ENCODE assay signal across 33 mouse cellular contexts in the genomic region with DNA sequence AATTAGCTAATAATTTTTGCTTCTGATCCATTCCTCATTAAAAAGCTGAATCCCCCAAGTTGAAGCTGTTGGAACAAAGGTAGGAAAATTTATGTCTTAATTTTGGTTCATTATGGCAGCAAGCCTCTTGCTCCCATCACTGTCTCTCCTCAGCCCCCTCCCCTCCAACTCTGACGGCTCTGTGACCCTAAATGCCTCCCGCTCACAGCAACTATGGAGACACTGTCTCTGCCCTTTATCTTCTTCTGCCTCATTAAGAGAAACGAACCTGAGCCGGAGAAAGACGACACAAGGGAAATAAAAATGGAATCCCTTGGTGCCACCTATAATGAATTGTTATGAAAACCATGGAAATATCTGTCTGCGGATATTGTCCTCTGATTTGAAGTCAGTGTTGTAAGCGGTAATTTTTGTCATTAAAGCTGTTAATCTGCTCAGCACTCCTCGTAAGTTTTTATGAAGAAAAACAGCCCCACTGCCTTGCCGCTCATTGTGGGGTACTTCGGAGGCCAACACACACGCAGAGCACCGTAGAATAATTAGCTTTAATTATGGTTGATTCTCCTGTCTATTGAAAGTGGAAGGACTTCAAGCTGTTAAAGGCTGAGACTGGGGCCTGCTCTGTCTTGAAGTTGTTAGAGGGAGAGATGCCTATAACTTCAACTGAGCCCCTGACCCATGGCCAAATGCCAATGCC.
A peak's percentile ranks its signal among the peaks of the same experiment; 100 is the strongest.
DNase-seq lines count a peak whose midpoint lies in the region; ATAC-seq and TF ChIP-seq lines count a peak whose summit lies in the region.
"Had no signal": no experiment of that assay in that cellular context is flagged by ENCODE, and none has a peak within 500 bp of the region (broad histone marks: within the 10 kb centered on the region; RNA-seq: fewer than 3 reads in every experiment).

No protein-coding gene starts in this region.

- H3K36me3 ChIP-seq in hindbrain, embryonic 13.5 days, result no peaks in the 10 kb centered on the region
- no peaks in the 10 kb centered on the region for H3K36me3 ChIP-seq in hindbrain, embryonic 11.5 days (ENCODE audit: control insufficient read depth, insufficient read depth, low read length)
- no peaks in the 10 kb centered on the region for H3K36me3 ChIP-seq in midbrain, postnatal 0 days (ENCODE audit: insufficient read depth, low read length)
- no peaks in the 10 kb centered on the region for H3K36me3 ChIP-seq in midbrain, embryonic 14.5 days (ENCODE audit: control insufficient read depth, insufficient read depth, low read length)
- no peaks in the 10 kb centered on the region for H3K36me3 ChIP-seq in forebrain, embryonic 13.5 days (ENCODE audit: poor library complexity, severe bottlenecking)
- H3K36me3 ChIP-seq: embryonic facial prominence, embryonic 10.5 days; embryonic facial prominence, embryonic 13.5 days; forebrain, embryonic 10.5 days; G1E; heart, embryonic 13.5 days had no signal

- 64% methylated on average over 12 of the region's 12 CpGs for WGBS in hindbrain, embryonic 13.5 days
- WGBS in hindbrain, embryonic 11.5 days, result 80% methylated on average over 12 of the region's 12 CpGs
- 69% methylated on average over 12 of the region's 12 CpGs for WGBS in midbrain, postnatal 0 days
- WGBS in midbrain, embryonic 14.5 days, result 71% methylated on average over 12 of the region's 12 CpGs
- 40% methylated on average over 12 of the region's 12 CpGs for WGBS in forebrain, embryonic 13.5 days

- H3K4me1 ChIP-seq in hindbrain, embryonic 13.5 days (replicated peaks), result no peaks in the 10 kb centered on the region
- H3K4me1 ChIP-seq in hindbrain, embryonic 11.5 days (replicated peaks; ENCODE audit: control insufficient read depth, insufficient read depth, low read length), result no peaks in the 10 kb centered on the region
- H3K4me1 ChIP-seq in midbrain, postnatal 0 days (ENCODE audit: insufficient read depth, low read length), result no peaks in the 10 kb centered on the region
- no peaks in the 10 kb centered on the region for H3K4me1 ChIP-seq in midbrain, embryonic 14.5 days (ENCODE audit: control insufficient read depth, insufficient read depth, low read length)
- H3K4me1 ChIP-seq in forebrain, embryonic 13.5 days, result peaks cover 4% of the 10 kb centered on the region; the same call in 1 of the 2 replicates
- H3K4me1 ChIP-seq: embryonic facial prominence, embryonic 13.5 days; heart, embryonic 13.5 days had no signal

- no peak overlapping the region for H3K4me3 ChIP-seq in hindbrain, embryonic 13.5 days
- H3K4me3 ChIP-seq in hindbrain, embryonic 11.5 days (ENCODE audit: low read depth, low read length), result no peak overlapping the region
- H3K4me3 ChIP-seq in midbrain, postnatal 0 days (ENCODE audit: low read depth, low read length), result no peak overlapping the region
- no peak overlapping the region for H3K4me3 ChIP-seq in midbrain, embryonic 14.5 days (replicated peaks; ENCODE audit: low read depth, low read length)
- no peak overlapping the region for H3K4me3 ChIP-seq in forebrain, embryonic 13.5 days
- H3K4me3 ChIP-seq: embryonic facial prominence, embryonic 10.5 days; embryonic facial prominence, embryonic 13.5 days; erythroblast, embryonic 14.5 days; forebrain, embryonic 10.5 days; gastrocnemius, adult 2 months; heart, embryonic 13.5 days had no signal

- DNase-seq in hindbrain, embryonic 11.5 days (ENCODE audit: low spot score), result no peak
- peak; percentile 10 for DNase-seq in midbrain, postnatal 0 days (ENCODE audit: low spot score)
- no peak for DNase-seq in midbrain, embryonic 14.5 days
- peak; percentile 28 for DNase-seq in brain, embryonic 14.5 days (ENCODE audit: low read depth)
- DNase-seq: adrenal gland, postnatal 10 days; adrenal gland, postnatal 36 days; B cell, adult 2 months; cerebellum, adult 11-12 months; cerebellum, adult 8-10 months; cerebellum, postnatal 10 days; cerebellum, postnatal 36 days; embryo, embryonic 11 days; forebrain, postnatal 0 days; gastrocnemius, adult 2 months; gastrocnemius, postnatal 14 days; heart, adult 18-20 months; heart, postnatal 14 days; heart, postnatal 4 days had no signal

- TF ChIP-seq POLR2A in brain, embryonic 14.5 days (IDR thresholded peaks at IDR 0.05; ENCODE audit: borderline replicate concordance, extremely low read depth, insufficient read depth, insufficient read length, poor library complexity, severe bottlenecking), result no peak

- peak; percentile 61; the same call in 1 of the 2 replicates for ATAC-seq in hindbrain, embryonic 13.5 days (ENCODE audit: low FRiP score)
- no peak for ATAC-seq in hindbrain, embryonic 11.5 days (ENCODE audit: low FRiP score)
- no peak for ATAC-seq in midbrain, postnatal 0 days (ENCODE audit: low FRiP score)
- no peak for ATAC-seq in midbrain, embryonic 14.5 days (ENCODE audit: low FRiP score, low TSS enrichment)
- no peak for ATAC-seq in forebrain, embryonic 13.5 days
- no peak for ATAC-seq in erythroid progenitor cell, adult 5-6 weeks (replicated peaks; ENCODE audit: low FRiP score, poor library complexity, severe bottlenecking)
- ATAC-seq: forebrain, embryonic 14.5 days; forebrain, postnatal 0 days; hindbrain, postnatal 0 days; inflammation-experienced regulatory T-cells, adult 6 months; intestine, embryonic 16.5 days; Patski had no signal

- no peak overlapping the region for H3K4me2 ChIP-seq in hindbrain, embryonic 13.5 days
- no peak overlapping the region for H3K4me2 ChIP-seq in hindbrain, embryonic 11.5 days (replicated peaks; ENCODE audit: low read depth, low read length)
- H3K4me2 ChIP-seq in midbrain, postnatal 0 days (ENCODE audit: low read depth, low read length, poor library complexity, severe bottlenecking), result no peak overlapping the region
- H3K4me2 ChIP-seq in midbrain, embryonic 14.5 days (ENCODE audit: low read length), result no peak overlapping the region
- no peak overlapping the region for H3K4me2 ChIP-seq in forebrain, embryonic 13.5 days
- H3K4me2 ChIP-seq: embryonic facial prominence, embryonic 13.5 days; heart, embryonic 13.5 days had no signal

- H3K9me3 ChIP-seq in hindbrain, embryonic 13.5 days, result no peaks in the 10 kb centered on the region
- H3K9me3 ChIP-seq in hindbrain, embryonic 11.5 days (ENCODE audit: control insufficient read depth, low read length), result no peaks in the 10 kb centered on the region
- H3K9me3 ChIP-seq in midbrain, postnatal 0 days (ENCODE audit: low read length), result no peaks in the 10 kb centered on the region
- no peaks in the 10 kb centered on the region for H3K9me3 ChIP-seq in midbrain, embryonic 14.5 days (ENCODE audit: control insufficient read depth, low read length)
- no peaks in the 10 kb centered on the region for H3K9me3 ChIP-seq in forebrain, embryonic 13.5 days (replicated peaks)
- H3K9me3 ChIP-seq: embryonic facial prominence, embryonic 10.5 days; embryonic facial prominence, embryonic 13.5 days; forebrain, embryonic 10.5 days; G1E had no signal

- peak overlapping the region; percentile 31; the same call in 1 of the 2 replicates for H3K27ac ChIP-seq in hindbrain, embryonic 13.5 days
- H3K27ac ChIP-seq in hindbrain, embryonic 11.5 days (ENCODE audit: low read depth, low read length), result no peak overlapping the region
- H3K27ac ChIP-seq in midbrain, postnatal 0 days (ENCODE audit: low read depth, low read length), result no peak overlapping the region
- H3K27ac ChIP-seq in midbrain, embryonic 14.5 days (replicated peaks; ENCODE audit: low read depth, low read length), result no peak overlapping the region
- no peak overlapping the region for H3K27ac ChIP-seq in forebrain, embryonic 13.5 days
- H3K27ac ChIP-seq: embryonic facial prominence, embryonic 10.5 days; embryonic facial prominence, embryonic 13.5 days; forebrain, embryonic 10.5 days; gastrocnemius, adult 2 months; heart, embryonic 13.5 days; hindbrain, postnatal 0 days had no signal

- H3K27me3 ChIP-seq in hindbrain, embryonic 13.5 days, result no peaks in the 10 kb centered on the region
- no peaks in the 10 kb centered on the region for H3K27me3 ChIP-seq in hindbrain, embryonic 11.5 days (ENCODE audit: control insufficient read depth, insufficient read depth, low read length)
- no peaks in the 10 kb centered on the region for H3K27me3 ChIP-seq in midbrain, postnatal 0 days (ENCODE audit: insufficient read depth, low read length)
- H3K27me3 ChIP-seq in midbrain, embryonic 14.5 days (ENCODE audit: control insufficient read depth, insufficient read depth, low read length), result no peaks in the 10 kb centered on the region
- no peaks in the 10 kb centered on the region for H3K27me3 ChIP-seq in forebrain, embryonic 13.5 days
- H3K27me3 ChIP-seq: CH12.LX; embryonic facial prominence, embryonic 13.5 days; heart, embryonic 13.5 days had no signal

- TF ChIP-seq CTCF in midbrain, postnatal 0 days (IDR thresholded peaks at IDR 0.05), result no peak
- TF ChIP-seq CTCF in brain, embryonic 14.5 days (IDR thresholded peaks at IDR 0.05; ENCODE audit: borderline replicate concordance, extremely low read depth, insufficient read depth, insufficient read length), result no peak

- H3K9ac ChIP-seq in hindbrain, embryonic 13.5 days, result no peak overlapping the region
- H3K9ac ChIP-seq in hindbrain, embryonic 11.5 days (ENCODE audit: low read depth, low read length), result no peak overlapping the region
- no peak overlapping the region for H3K9ac ChIP-seq in midbrain, postnatal 0 days (replicated peaks; ENCODE audit: low read length, poor library complexity, severe bottlenecking)
- no peak overlapping the region for H3K9ac ChIP-seq in midbrain, embryonic 14.5 days (replicated peaks; ENCODE audit: low read length)
- H3K9ac ChIP-seq in forebrain, embryonic 13.5 days, result no peak overlapping the region
- H3K9ac ChIP-seq: embryonic facial prominence, embryonic 13.5 days; forebrain, postnatal 0 days; heart, embryonic 13.5 days had no signal

Comparison
In these comparisons a context has a peak if more than half of its experiments do, and no peak if none do; other contexts are left out.
1. DNase-seq: peak in midbrain, postnatal 0 days (single experiment) and brain, embryonic 14.5 days (single experiment); none in hindbrain, embryonic 11.5 days (single experiment) and midbrain, embryonic 14.5 days (single experiment).